Comparison of ENCODE assay signal across 28 mouse cellular contexts in the genomic region with DNA sequence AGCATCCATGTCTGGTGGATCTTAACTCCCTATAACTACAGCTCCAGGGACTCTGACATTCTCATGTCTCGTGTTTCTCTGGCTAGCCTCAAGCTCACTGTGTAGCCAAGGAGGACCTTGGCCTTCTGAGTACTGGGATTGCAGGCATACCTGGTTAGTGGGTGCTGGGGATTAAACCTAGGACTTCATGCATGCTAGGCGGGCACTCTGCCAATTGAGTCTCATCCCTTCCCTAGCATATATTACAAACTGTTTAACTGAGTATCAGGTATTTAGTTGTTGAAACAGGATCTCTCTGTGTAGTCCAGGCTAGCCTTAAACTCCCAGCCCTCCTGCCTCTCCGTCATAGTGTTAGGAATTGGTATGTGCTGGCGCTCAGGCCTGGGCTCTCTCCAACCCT. TPM values are rescaled to one million over a fixed set of nuclear protein-coding genes. Genes with fewer than 3 reads are reported as not detected.
DNase-seq lines count a peak whose midpoint lies in the region; ATAC-seq and TF ChIP-seq lines count a peak whose summit lies in the region.
"Had no signal": no experiment of that assay in that cellular context is flagged by ENCODE, and none has a peak within 500 bp of the region (broad histone marks: within the 10 kb centered on the region; RNA-seq: fewer than 3 reads in every experiment).

No protein-coding gene starts in this region.

- no peak overlapping the region for H3K27ac ChIP-seq in kidney, postnatal 0 days
- no peak overlapping the region for H3K27ac ChIP-seq in kidney, embryonic 15.5 days
- H3K27ac ChIP-seq: embryonic facial prominence, embryonic 12.5 days; embryonic facial prominence, embryonic 15.5 days; gastrocnemius, adult 2 months; heart, embryonic 15.5 days; hindbrain, embryonic 14.5 days had no signal

- DNase-seq in kidney, adult 11 months: peak; percentile 24
- no peak for DNase-seq in kidney, adult 9 months
- DNase-seq in kidney, postnatal 0 days (ENCODE audit: low spot score): peak; percentile 1
- peak; percentile 38 to 57 for DNase-seq in kidney, postnatal 25 days
- DNase-seq in spleen, adult 18-20 months: no peak
- DNase-seq in T-cell, adult 2 months (ENCODE audit: low spot score): no peak
- DNase-seq: adrenal gland, adult 2 months; adrenal gland, postnatal 14 days; cerebellum, adult 11 months; cerebellum, adult 2 months; cerebellum, adult 9-11 months; cerebellum, postnatal 25 days; forebrain, postnatal 0 days; gastrocnemius, adult 2 months; gastrocnemius, postnatal 14 days; heart, adult 11 months; heart, postnatal 10 days; heart, postnatal 4 days had no signal

- H3K27me3 ChIP-seq in kidney, postnatal 0 days (ENCODE audit: insufficient read depth, low read length): no peaks in the 10 kb centered on the region
- H3K27me3 ChIP-seq in kidney, embryonic 15.5 days: no peaks in the 10 kb centered on the region
- H3K27me3 ChIP-seq: CH12.LX; embryonic facial prominence, embryonic 12.5 days; embryonic facial prominence, embryonic 15.5 days; heart, embryonic 12.5 days; heart, embryonic 15.5 days; Patski had no signal

- peaks cover 17% of the 10 kb centered on the region; the same call in 1 of the 2 replicates for H3K36me3 ChIP-seq in kidney, postnatal 0 days (ENCODE audit: insufficient read depth, low read length)
- H3K36me3 ChIP-seq in kidney, embryonic 15.5 days: peaks cover 90% of the 10 kb centered on the region

- no peak overlapping the region for H3K4me3 ChIP-seq in kidney, postnatal 0 days (replicated peaks; ENCODE audit: low read depth, low read length)
- no peak overlapping the region for H3K4me3 ChIP-seq in kidney, embryonic 15.5 days (replicated peaks)
- H3K4me3 ChIP-seq: embryonic facial prominence, embryonic 12.5 days; embryonic facial prominence, embryonic 15.5 days; gastrocnemius, adult 2 months; heart, embryonic 12.5 days; heart, embryonic 15.5 days had no signal

- H3K4me2 ChIP-seq in kidney, postnatal 0 days (ENCODE audit: low read length): no peak overlapping the region
- no peak overlapping the region for H3K4me2 ChIP-seq in kidney, embryonic 15.5 days
- H3K4me2 ChIP-seq: embryonic facial prominence, embryonic 12.5 days; embryonic facial prominence, embryonic 15.5 days; heart, embryonic 12.5 days; heart, embryonic 15.5 days; hindbrain, embryonic 14.5 days had no signal

- no peaks in the 10 kb centered on the region for H3K4me1 ChIP-seq in kidney, postnatal 0 days (replicated peaks; ENCODE audit: insufficient read depth, low read length)
- H3K4me1 ChIP-seq in kidney, embryonic 15.5 days: no peaks in the 10 kb centered on the region
- H3K4me1 ChIP-seq: embryonic facial prominence, embryonic 12.5 days; embryonic facial prominence, embryonic 15.5 days; heart, embryonic 12.5 days; heart, embryonic 15.5 days had no signal

- H3K9ac ChIP-seq in kidney, postnatal 0 days (ENCODE audit: low read depth, low read length): no peak overlapping the region
- H3K9ac ChIP-seq in kidney, embryonic 15.5 days: no peak overlapping the region
- H3K9ac ChIP-seq: embryonic facial prominence, embryonic 12.5 days; embryonic facial prominence, embryonic 15.5 days; forebrain, postnatal 0 days; heart, embryonic 12.5 days; heart, embryonic 15.5 days; hindbrain, embryonic 14.5 days had no signal

- no peaks in the 10 kb centered on the region for H3K9me3 ChIP-seq in kidney, postnatal 0 days (replicated peaks; ENCODE audit: low read length)
- H3K9me3 ChIP-seq in kidney, embryonic 15.5 days (replicated peaks): no peaks in the 10 kb centered on the region
- H3K9me3 ChIP-seq: embryonic facial prominence, embryonic 12.5 days; embryonic facial prominence, embryonic 15.5 days; G1E; heart, embryonic 12.5 days; heart, embryonic 15.5 days had no signal

- TF ChIP-seq CTCF in kidney, postnatal 0 days (IDR thresholded peaks at IDR 0.05; ENCODE audit: low read depth): no peak

- ATAC-seq in kidney, postnatal 0 days (replicated peaks; ENCODE audit: low FRiP score, low read depth): no peak
- no peak for ATAC-seq in kidney, embryonic 15.5 days (replicated peaks; ENCODE audit: low FRiP score)
- ATAC-seq: forebrain, embryonic 14.5 days; forebrain, postnatal 0 days; Patski had no signal

- WGBS in kidney, postnatal 0 days: 89% methylated on average over 4 of the region's 4 CpGs
- 90% methylated on average over 4 of the region's 4 CpGs for WGBS in kidney, embryonic 15.5 days

RNA-seq across cellular contexts. Expression of gene Clspn, which starts 10.5 kb away (rescaled TPM):
- polyA plus RNA-seq in kidney, postnatal 0 days (2015; fragmentation: Nextera tagmentation; extraction: Ambion mirVana): 13.3 and 18.0 TPM in 2 replicates
- 39.2 and 40.3 TPM in 2 replicates for polyA plus RNA-seq in kidney, embryonic 15.5 days (2015; fragmentation: Nextera tagmentation; extraction: Ambion mirVana)

RNA-seq across cellular contexts. Expression of gene Ago4, which starts 34.0 kb away (rescaled TPM):
- 1.4 and 1.8 TPM in 2 replicates for polyA plus RNA-seq in kidney, postnatal 0 days (2015; fragmentation: Nextera tagmentation; extraction: Ambion mirVana)
- 1.4 and 1.8 TPM in 2 replicates for polyA plus RNA-seq in kidney, embryonic 15.5 days (2015; fragmentation: Nextera tagmentation; extraction: Ambion mirVana)
- polyA plus RNA-seq: G1E had no signal

RNA-seq across cellular contexts. Expression of gene 5730409E04Rik, which starts 42.4 kb away (rescaled TPM):
- polyA plus RNA-seq in kidney, postnatal 0 days (2015; fragmentation: Nextera tagmentation; extraction: Ambion mirVana): 1.3 and 1.9 TPM in 2 replicates
- polyA plus RNA-seq in kidney, embryonic 15.5 days (2015; fragmentation: Nextera tagmentation; extraction: Ambion mirVana): 1.6 and 2.2 TPM in 2 replicates
- polyA plus RNA-seq: G1E had no signal

Comparison
In these comparisons a context has a peak if more than half of its experiments do, and no peak if none do; other contexts are left out.
1. DNase-seq: peak in kidney, adult 11 months (single experiment), kidney, postnatal 0 days (single experiment) and kidney, postnatal 25 days (2 of 2); none in kidney, adult 9 months (single experiment), spleen, adult 18-20 months (0 of 2) and T-cell, adult 2 months (single experiment).